Mouse (Mus musculus): ENCODE measurements around the gene Gins2.

Gins2 gene

GRCm38 (mm10) chr8:120548313-120548761 is 40.8 kb downstream of the Gins2 start:
- no peak for DNase-seq (ENCODE audit: low spot score in 2 of 2)

GRCm38 (mm10) chr8:120547562-120547961 is 41.5 kb downstream of the Gins2 start:
- no peak for DNase-seq (ENCODE audit: low spot score in 2 of 2)

DNA sequence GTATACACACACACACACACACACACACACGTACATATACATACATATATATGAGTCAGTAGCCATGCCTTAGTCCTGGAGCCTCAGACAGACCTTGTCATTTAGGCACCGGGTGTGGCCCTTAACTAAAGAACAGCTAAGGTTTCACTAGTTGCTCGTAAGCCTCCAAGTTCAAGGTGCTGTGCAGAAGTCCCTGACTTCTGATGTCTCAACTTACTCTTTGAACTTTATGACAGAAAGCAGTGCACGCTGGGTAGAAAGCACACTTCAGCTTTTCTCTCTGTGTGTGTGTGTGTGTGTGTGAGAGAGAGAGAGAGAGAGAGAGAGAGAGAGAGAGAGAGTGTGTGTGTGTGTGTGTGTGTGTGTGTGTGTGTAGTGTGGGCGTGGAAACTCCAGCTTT is 44.9 kb downstream of the Gins2 start:
- no peak for DNase-seq (ENCODE audit: low spot score in 2 of 2)

DNA sequence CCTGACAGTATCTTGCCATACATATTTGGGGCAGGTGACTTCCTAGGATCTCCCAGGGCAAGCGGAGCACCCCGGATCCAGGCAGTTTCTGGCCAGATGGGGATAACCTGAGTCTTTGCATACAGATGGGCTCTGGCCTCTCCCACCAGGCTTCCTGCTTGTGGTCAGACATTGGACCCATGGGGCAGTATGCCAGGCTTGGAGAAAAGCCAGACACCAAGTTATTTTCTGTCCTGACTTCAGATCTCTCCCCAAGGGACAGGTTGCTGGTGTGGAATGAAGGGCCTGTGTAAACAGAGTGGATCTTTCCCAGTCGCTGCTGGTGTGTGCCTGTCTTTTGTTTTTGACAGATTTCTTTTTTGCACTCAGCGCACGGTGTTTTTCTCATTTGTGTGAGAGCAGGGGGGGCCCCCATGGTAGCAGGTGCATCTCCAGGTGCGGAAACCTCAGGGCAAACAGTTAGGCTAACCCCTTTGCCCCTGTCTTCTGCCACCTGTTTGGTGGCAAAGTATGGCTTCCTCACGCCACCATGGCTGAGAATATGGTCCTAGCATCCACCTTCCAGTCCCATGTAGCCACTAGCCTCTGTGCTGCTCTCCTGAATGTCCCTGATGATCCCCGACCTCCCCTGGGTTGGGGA is 45.6 kb downstream of the Gins2 start:
- DNase-seq (ENCODE audit: low spot score in 2 of 2), result no peak

DNA sequence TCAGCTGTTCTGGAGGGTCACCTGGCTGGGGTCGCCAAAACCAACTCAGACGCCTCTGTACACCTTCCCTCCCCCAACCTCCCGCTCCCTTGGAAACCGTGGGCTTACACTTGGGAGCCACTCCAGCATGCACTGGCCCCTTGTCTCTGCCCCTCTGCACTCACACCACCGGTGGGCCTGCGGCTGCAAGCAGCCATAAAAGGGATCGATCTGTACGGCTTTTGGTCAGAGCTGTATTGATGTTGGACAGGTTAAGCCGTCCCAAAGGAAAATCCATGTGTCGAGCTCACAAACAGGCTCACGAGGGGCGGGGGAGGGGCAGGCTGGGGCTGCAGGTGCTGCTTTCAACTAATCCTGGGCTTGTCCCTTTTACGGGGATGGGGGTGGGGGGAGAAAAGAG is 46.1 kb downstream of the Gins2 start:
- DNase-seq (ENCODE audit: low spot score in 2 of 2), result no peak

GRCm38 (mm10) chr8:120539775-120540625 is 49.1 kb downstream of the Gins2 start:
- no peak for DNase-seq (ENCODE audit: low spot score in 2 of 2)

GRCm38 (mm10) chr8:120539381-120539774 is 49.7 kb downstream of the Gins2 start:
- DNase-seq (ENCODE audit: low spot score in 2 of 2), result no peak

- DNase-seq (ENCODE audit: low spot score in 2 of 2), result peak; percentile 84 to 89
Observed at GRCm38 (mm10) chr8:120538397-120539240, 50.5 kb downstream of the Gins2 start.

DNA sequence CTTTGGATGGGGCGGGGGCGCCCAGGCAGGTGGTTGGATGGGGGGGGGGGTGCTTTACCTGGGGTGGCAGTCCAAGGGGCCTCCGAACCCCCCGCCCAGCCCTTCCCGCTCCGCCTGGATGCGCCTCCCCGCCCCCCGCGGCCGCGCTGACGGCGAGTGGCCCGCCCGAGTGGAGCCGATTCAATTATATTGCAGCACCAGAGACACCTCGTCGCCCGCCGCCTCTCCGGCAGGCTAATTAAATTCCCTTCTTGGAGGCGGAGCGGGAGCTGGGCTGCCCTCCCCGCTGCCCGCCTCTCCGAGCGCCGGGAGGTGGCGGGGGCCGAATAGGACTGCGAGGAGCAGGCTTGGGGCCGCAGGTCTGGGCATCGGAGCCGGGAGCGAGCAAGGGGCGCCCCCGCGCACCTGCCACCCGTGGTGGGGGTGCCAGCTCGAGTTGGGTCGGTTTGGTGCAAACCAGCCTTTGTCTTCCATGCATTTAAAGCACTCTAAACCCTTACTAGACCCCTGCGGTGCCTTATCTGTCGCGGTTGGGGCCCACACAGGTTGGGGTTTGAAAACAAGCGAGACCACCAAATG is 51.2 kb downstream of the Gins2 start:
- DNase-seq (ENCODE audit: low spot score in 2 of 2), result peak in 1 of 2 experiments; percentile 46

DNA sequence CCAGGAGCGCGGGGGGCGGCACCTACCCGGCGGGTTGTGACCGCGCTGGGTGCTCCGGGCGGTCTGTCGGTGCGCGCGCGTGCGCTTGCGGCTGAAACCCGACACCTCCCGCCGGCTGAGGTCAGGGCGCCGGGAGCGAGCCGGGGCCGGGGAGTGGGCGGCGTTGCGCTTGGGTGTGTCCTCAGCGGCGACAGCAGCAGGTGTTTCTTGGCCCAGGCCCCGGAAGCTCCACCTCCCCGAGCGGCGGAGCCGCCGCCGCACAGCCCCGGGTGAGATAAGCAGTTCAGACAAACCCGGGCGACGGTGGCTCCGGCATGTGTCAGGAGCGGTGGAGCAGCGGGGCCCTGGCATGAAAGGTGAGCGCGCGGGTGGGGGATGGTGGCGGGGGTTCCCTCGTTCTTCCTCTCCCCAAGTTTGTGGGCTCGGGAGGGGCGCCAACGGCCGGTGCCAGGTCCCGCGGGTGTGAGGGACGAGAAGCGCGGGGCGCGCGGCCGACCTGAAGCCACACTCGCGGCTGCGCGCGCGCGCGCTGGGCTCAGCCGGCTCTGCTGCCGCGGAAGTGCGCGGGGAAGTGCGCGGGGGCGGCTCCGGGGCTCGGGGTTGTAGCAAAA is 51.8 kb downstream of the Gins2 start:
- DNase-seq (ENCODE audit: low spot score in 2 of 2), result peak; percentile 84 to 87

DNA sequence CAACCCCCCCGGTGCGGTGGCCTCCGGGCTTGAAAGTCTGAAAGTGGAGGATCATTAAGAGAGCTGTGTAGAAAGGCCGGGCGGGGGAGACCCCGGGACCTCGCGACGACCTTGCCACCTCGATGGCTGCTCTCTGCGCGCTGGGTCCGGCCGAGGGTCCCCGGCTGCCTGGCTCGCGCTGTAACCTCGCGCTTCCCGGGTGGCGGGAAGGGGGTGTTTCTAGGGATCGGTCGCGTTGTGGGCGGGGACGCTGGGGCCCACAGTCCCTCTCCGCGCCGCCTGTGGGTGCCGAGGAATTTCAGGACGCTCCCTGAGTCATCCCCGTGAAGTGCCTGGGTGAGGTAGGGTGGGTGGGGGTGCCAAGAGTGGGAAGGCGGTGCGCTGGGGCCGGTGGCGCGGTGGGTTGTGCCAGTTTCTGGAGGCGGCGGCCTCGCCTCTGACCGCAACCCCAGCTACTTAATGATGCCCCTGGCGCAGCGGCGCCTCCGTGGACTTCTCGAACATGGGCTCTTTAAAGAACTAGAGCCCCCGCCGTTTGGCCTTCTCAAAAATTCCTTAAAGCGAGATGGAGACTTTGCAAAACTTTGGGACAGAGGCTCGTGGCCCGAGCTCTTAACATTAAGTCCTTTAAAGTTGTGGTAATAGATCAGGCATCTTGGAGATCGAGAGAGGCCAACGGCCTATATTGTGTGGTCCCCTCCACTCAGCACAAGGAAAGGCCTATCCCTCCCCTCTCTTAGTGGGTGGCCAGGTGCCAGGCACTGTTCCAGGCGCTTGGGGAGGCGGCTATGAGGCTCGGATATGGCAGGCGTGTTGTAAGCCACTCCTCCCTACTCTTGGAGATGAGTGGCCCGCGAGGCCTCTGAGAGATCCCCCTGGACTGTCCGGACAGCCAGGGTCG is 52.5 kb downstream of the Gins2 start:
- peak in 1 of 2 experiments; percentile 64 for DNase-seq (ENCODE audit: low spot score in 2 of 2)

- DNase-seq (ENCODE audit: low spot score in 2 of 2), result no peak
Observed at GRCm38 (mm10) chr8:120535452-120536305, 53.4 kb downstream of the Gins2 start.

DNA sequence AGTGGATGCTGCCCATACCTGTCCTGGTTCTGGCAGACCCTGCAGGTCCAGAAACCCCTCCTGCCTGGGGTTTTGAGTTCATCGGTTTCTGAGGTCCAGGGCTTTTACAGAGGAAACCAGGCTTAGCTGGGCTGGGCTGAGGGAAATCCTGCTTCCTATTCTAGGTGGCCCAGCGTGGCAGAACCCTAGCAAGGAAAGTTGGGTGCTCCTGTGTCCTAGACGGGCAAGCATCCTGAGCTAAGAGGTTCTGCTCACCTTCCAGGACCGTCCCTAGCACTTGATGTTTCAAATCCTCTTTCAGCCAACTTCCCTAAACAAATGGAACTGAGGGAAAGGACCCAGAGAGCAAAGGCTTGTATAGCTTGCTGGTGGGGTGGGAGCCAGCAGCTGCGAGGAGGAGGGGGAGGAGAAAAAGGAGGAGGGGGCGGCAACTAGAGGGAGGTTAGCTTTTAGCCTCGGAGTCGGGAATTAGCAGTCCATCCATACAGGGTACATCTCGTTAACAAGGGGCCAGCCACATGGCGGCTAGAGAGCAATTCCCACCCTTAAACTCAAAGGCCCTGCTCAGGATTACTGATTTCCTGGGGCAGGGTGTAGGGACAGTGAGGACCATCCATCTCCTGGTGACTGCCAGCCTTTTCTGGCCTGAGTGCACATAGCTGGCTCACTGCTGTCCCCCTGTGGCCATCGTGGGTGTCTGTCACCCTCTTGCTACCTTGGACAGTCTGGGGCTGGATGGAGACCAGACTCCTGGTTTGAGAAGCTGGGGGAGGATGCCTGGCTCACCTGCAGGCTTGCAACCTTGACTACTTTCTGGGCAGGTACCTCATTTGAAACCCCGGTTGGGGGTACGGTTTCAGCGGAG is 54.4 kb downstream of the Gins2 start:
- DNase-seq (ENCODE audit: low spot score in 2 of 2), result peak; percentile 68

DNA sequence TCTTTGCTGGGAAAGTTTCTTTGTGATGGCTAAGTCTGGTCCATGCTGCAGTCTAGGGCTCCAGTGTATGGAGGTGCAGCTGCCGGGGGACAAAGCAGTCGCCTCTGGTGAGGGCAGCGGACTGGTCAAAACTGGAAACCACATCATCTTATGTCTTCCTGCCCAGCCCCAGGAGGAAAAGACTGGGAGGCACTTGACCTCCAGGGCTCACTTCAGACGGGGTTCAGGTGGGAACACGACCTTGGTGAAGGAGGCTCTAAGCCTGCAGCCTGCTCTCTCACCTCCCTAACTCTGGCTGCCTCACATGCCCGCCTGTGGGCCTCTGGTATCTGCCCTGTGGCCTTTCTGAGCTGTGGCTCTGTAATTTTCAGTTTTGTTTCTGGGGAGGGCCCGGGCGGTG is 55.0 kb downstream of the Gins2 start:
- no peak for DNase-seq (ENCODE audit: low spot score in 2 of 2)

DNA sequence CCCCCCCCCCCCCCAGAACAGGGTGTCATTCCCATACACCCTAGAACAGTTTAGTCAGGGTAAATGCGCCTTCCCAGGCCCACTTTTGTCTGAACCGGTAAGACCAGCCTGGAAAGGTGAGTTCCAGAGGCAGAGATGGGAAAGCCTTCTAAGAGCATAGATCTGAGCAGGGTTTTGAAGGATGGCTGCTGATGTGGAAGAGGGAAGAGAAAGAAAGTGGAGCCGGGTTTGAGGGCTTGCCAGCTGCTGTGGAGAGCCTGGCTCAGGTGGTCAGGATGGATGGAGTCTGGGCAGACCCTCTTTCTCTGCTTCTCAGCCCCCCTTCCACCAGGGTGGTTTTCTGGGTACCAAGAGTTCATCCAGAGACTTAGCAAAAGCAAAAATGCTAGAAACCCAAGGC is 55.7 kb downstream of the Gins2 start:
- DNase-seq (ENCODE audit: low spot score in 2 of 2), result no peak

GRCm38 (mm10) chr8:120532517-120533215 is 56.4 kb downstream of the Gins2 start:
- DNase-seq (ENCODE audit: low spot score in 2 of 2), result no peak

GRCm38 (mm10) chr8:120531775-120532516 is 57.2 kb downstream of the Gins2 start:
- no peak for DNase-seq (ENCODE audit: low spot score in 2 of 2)
